Mouse (Mus musculus) forebrain, embryonic 13.5 days (tissue): ENCODE results near the gene Mylk4. TPM values are rescaled to one million over a fixed set of nuclear protein-coding genes. Genes with fewer than 3 reads are reported as not detected.
A peak's percentile ranks its signal among the peaks of the same experiment; 100 is the strongest.

Source experiments
- ATAC-seq: fragments of 200-750 bp; cut with Nextera tagmentation; 2 replicates; pipeline ENCODE4 v1.8.0; 2017
- H3K27ac ChIP-seq: fragments of 300-500 bp; sonication (generic); 2 replicates; pipeline ENCODE4 v1.5.1; 2015; ENCODE audit warnings: inconsistent platforms, mild to moderate bottlenecking, moderate library complexity
- H3K27me3 ChIP-seq: fragments of 300-500 bp; sonication (generic); 2 replicates; pipeline ENCODE4 v1.6.1; 2015; ENCODE audit warnings: mild to moderate bottlenecking, inconsistent platforms
- H3K36me3 ChIP-seq: fragments of 300-500 bp; sonication (generic); 2 replicates; pipeline ENCODE4 v1.6.1; 2015; ENCODE audit warnings: mild to moderate bottlenecking, inconsistent platforms; ENCODE audit not compliant: poor library complexity, severe bottlenecking
- H3K4me1 ChIP-seq: fragments of 300-500 bp; sonication (generic); 2 replicates; pipeline ENCODE4 v1.6.1; 2015; ENCODE audit warnings: inconsistent platforms
- H3K4me2 ChIP-seq: fragments of 300-500 bp; sonication (generic); 2 replicates; pipeline ENCODE4 v1.6.1; 2015; ENCODE audit warnings: inconsistent platforms, mild to moderate bottlenecking, moderate library complexity
- H3K4me3 ChIP-seq: fragments of 300-500 bp; sonication (generic); 2 replicates; pipeline ENCODE4 v1.5.1; 2015; ENCODE audit warnings: mild to moderate bottlenecking, inconsistent platforms
- H3K9ac ChIP-seq: fragments of 300-500 bp; sonication (generic); 2 replicates; pipeline ENCODE4 v1.6.1; 2015; ENCODE audit warnings: mild to moderate bottlenecking, inconsistent platforms
- H3K9me3 ChIP-seq: fragments of 300-500 bp; sonication (generic); replicated peaks from 2 replicates; pipeline ENCODE4 v1.6.1; 2016; ENCODE audit warnings: inconsistent platforms
- WGBS: fragments of 180-500 bp; shearing (Covaris S2); methylation state at CpG from one replicate; pipeline ENCODE4 v1.1.7; 2015; 5-methylcytosine and 5-hydroxymethylcytosine counted together
- polyA plus RNA-seq: library from polyadenylated mRNA; unstranded; fragments of >200 nt; fragmentation: Nextera tagmentation; extraction: Ambion mirVana; gene quantifications from 2 replicates; pipeline ENCODE4 v1.2.1, GENCODE M21; 2015

Mylk4 gene
- polyA plus RNA-seq, 1 experiment from 2014 or later = not detected

DNA sequence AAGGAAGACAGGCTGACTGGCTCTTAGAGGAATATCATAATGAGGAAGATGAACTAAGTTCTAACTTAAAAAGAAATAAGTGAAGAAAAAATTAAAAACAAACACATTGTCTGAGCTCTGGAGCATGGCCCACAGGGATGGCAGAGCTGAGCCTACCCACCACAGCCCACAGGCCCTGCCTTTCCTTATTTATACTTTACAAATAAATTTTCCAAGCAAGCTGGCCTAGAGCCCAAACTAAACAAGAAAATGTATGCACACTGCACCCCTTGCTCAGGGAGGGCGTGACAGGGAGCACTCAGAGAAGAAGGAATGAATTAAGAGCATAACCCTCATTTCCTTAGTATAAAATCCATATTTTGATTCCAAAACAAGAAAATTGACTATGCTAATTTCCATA lies 82.2 kb downstream of the Mylk4 start:
- H3K9ac ChIP-seq = no peak overlapping the region
- no peaks in the 10 kb centered on the region for H3K36me3 ChIP-seq
- H3K27ac ChIP-seq = no peak overlapping the region
- no peak for ATAC-seq
- H3K4me1 ChIP-seq = no peaks in the 10 kb centered on the region
- H3K27me3 ChIP-seq = no peaks in the 10 kb centered on the region
- WGBS = 79% methylated on average over 1 of the region's 1 CpGs
- H3K4me3 ChIP-seq = no peak overlapping the region
- H3K4me2 ChIP-seq = no peak overlapping the region
- H3K9me3 ChIP-seq = no peaks in the 10 kb centered on the region

DNA sequence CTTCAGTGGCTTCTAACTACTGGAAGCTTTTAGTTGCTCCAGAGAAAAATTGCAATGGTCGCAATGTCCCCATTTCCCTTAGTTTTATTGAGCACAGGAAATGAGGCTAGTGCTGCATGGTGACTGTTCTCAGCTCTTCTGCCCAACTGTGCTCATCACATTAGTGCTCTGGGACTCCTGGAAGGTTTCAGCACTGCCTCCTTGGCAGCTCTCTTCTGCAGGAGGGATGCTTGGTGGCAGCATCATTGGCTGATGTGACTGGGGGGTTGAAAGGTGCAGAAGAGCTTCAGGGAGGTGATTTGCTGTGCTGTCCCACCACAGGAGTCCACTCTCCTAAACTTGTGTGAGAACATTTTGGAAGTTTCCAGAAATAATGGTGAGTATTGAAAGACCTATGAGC lies 84.4 kb downstream of the Mylk4 start:
- Histone ChIP-seq H3K4me1 (no peaks in the 10 kb centered on the region), H3K9ac (no peak overlapping the region), H3K27me3 (no peaks in the 10 kb centered on the region), H3K27ac (no peak overlapping the region), H3K4me3 (no peak overlapping the region), H3K36me3 (no peaks in the 10 kb centered on the region), H3K9me3 (no peaks in the 10 kb centered on the region), H3K4me2 (no peak overlapping the region)
- no peak for ATAC-seq
- WGBS = 97% methylated on average over 1 of the region's 1 CpGs

DNA sequence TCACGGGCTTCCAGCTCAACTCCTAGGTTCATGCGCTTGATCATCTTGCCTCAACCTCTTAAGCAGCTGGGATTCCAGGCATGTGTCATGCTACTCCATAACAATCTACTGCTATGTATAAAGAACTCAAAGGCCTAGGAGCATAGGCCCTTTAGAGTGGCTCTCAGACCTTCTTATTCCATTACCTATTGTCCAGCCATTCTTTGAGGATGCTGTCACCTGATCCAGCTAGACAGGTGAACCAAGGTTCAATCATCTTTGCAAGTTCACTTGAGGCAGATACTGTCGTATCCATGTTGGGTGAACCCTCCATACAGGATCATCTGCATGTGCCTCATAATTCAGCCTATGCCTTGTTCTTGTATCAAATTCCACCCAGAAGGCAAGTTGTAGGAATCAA lies 84.8 kb downstream of the Mylk4 start:
- H3K4me2 ChIP-seq = no peak overlapping the region
- WGBS = 94% methylated on average over 3 of the region's 3 CpGs
- no peak overlapping the region for H3K27ac ChIP-seq
- H3K9ac ChIP-seq = no peak overlapping the region
- no peak for ATAC-seq
- H3K4me1 ChIP-seq = no peaks in the 10 kb centered on the region
- no peaks in the 10 kb centered on the region for H3K27me3 ChIP-seq
- no peaks in the 10 kb centered on the region for H3K9me3 ChIP-seq
- H3K36me3 ChIP-seq = no peaks in the 10 kb centered on the region
- no peak overlapping the region for H3K4me3 ChIP-seq

DNA sequence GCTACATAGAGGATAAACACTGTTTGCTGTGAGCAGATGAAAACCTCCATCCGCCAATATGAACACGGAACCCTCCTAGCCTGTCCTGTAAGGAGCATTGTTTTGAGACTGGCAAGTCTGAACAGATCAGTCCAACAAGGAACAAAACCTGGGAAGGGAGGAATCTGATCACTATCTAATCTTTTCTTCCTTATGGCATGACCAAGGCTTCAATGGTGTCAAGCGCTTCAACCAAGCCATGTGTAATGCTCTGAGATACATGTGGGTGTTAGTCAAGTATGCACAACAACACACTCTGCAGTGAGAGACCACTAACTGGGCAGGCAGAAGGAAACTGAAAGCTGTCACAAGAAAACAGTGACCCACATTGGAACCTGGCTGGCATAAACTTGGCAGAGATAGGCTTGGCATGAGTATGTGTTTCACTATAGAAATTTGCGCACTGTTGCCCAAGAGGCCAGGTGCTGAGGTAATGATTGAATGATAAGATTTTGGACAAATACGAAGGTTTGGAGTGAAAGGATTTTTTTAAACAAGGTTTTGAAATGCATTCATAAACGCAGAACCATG lies 89.8 kb downstream of the Mylk4 start:
- Histone ChIP-seq H3K9ac (no peak overlapping the region), H3K4me1 (no peaks in the 10 kb centered on the region), H3K4me2 (no peak overlapping the region), H3K4me3 (no peak overlapping the region), H3K9me3 (no peaks in the 10 kb centered on the region), H3K27ac (no peak overlapping the region), H3K27me3 (no peaks in the 10 kb centered on the region), H3K36me3 (no peaks in the 10 kb centered on the region)
- WGBS = 88% methylated on average over 6 of the region's 6 CpGs
- ATAC-seq = no peak

DNA sequence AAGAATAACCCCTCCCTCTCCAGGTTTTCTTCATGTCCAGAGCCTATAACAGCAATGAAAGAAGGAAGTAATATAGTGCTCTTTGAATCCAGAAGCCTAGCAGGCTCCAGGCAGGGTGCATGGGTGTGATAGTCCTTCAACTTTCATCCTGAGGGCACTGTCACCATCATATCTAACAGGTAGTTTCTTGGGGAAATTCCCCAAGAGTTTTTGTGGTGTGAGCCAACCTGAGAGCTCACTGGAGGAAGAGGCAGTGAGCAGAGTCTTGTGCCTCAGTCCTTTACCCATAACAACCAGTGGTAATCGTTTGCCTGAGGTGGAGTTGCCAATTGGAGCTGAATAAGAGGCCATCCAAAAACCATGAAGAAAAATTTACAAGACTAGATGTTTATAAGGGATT lies 91.2 kb downstream of the Mylk4 start:
- Histone ChIP-seq H3K36me3 (no peaks in the 10 kb centered on the region), H3K27ac (no peak overlapping the region), H3K4me3 (no peak overlapping the region), H3K4me1 (no peaks in the 10 kb centered on the region), H3K27me3 (no peaks in the 10 kb centered on the region), H3K9me3 (no peaks in the 10 kb centered on the region), H3K4me2 (no peak overlapping the region), H3K9ac (no peak overlapping the region)
- no peak for ATAC-seq
- WGBS = 72% methylated on average over 1 of the region's 1 CpGs

DNA sequence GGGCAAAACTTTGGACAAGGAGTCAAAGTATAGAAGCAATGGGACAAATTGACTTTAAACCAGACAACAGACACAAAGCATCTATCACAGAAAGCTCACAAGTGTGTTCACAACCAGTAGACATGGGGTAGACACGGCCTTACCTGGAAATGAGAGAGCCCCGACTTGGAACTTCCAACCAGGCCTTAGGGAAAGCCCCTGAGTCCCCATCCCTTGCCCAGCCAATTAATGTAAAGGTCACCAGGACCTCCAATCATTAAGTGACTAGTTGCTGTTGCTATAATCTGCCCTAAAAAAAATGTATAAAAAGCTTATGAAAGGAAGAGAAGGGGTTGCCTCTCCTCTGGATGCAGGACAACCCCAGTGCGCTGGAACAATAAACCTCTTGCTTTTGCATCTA lies 93.5 kb downstream of the Mylk4 start:
- H3K27ac ChIP-seq = no peak overlapping the region
- WGBS = 89% methylated on average over 3 of the region's 3 CpGs
- ATAC-seq = no peak
- H3K36me3 ChIP-seq = no peaks in the 10 kb centered on the region
- H3K4me2 ChIP-seq = no peak overlapping the region
- no peak overlapping the region for H3K9ac ChIP-seq
- H3K4me1 ChIP-seq = no peaks in the 10 kb centered on the region
- H3K4me3 ChIP-seq = no peak overlapping the region
- no peaks in the 10 kb centered on the region for H3K27me3 ChIP-seq
- no peaks in the 10 kb centered on the region for H3K9me3 ChIP-seq

DNA sequence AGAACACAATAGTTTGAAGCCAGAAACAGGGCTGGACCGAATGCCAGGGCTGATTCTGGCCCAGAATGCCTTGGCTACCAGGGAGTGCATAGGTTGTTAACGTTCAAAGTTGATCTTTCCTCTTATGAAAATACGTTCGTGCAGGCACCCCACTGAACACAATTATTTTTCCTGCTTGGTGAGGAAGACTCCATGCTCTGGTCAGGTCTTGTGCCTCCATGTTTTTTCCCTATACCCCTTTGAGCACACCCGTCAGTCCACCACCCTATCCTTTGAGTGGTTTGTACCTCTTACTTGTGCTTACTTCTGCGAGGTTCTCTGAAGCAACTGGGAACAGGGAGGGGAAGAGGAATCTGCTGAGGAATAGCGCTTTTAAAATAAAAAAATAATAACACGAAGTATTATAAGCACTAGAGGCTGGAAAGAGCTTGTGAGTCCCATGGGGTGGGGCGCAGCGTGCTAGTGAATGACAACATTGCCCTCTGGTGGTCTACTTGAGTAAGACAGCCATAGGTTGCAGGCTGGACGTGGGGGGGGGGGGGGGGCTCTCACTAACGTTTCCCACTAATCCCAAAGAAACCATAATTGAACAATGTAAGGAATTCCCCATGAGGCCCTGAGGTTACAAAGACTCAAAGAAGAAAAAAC lies 102.8 kb downstream of the Mylk4 start:
- no peak overlapping the region for H3K27ac ChIP-seq
- H3K4me1 ChIP-seq = no peaks in the 10 kb centered on the region
- no peaks in the 10 kb centered on the region for H3K9me3 ChIP-seq
- H3K9ac ChIP-seq = no peak overlapping the region
- no peaks in the 10 kb centered on the region for H3K36me3 ChIP-seq
- peak; percentile 81 for ATAC-seq
- no peaks in the 10 kb centered on the region for H3K27me3 ChIP-seq
- no peak overlapping the region for H3K4me3 ChIP-seq
- 48% methylated on average over 12 of the region's 12 CpGs for WGBS
- no peak overlapping the region for H3K4me2 ChIP-seq

DNA sequence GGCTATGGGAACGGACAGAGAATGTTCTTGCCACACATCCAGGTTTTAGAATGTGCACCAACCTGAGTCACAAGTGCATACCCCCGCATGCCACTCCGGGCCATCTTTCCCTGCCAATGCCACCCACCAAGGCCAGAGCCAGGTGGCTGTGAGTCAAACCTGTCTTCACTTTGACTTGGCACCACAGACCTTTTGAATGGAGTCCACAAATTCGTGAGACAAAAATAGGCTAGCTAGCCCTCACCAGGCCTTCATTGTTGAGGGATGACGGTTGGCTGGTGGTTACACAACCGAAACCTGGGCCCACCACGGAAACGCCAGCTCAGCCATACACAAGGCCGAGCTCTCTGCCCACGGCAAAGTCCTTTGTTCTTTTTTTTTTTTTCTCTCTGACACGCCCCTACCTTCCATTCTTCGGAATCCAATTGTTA lies 103.6 kb downstream of the Mylk4 start:
- H3K4me2 ChIP-seq = no peak overlapping the region
- no peak for ATAC-seq
- H3K4me1 ChIP-seq = no peaks in the 10 kb centered on the region
- no peaks in the 10 kb centered on the region for H3K9me3 ChIP-seq
- H3K4me3 ChIP-seq = no peak overlapping the region
- H3K27ac ChIP-seq = no peak overlapping the region
- 87% methylated on average over 12 of the region's 12 CpGs for WGBS
- no peak overlapping the region for H3K9ac ChIP-seq
- no peaks in the 10 kb centered on the region for H3K27me3 ChIP-seq
- H3K36me3 ChIP-seq = no peaks in the 10 kb centered on the region

DNA sequence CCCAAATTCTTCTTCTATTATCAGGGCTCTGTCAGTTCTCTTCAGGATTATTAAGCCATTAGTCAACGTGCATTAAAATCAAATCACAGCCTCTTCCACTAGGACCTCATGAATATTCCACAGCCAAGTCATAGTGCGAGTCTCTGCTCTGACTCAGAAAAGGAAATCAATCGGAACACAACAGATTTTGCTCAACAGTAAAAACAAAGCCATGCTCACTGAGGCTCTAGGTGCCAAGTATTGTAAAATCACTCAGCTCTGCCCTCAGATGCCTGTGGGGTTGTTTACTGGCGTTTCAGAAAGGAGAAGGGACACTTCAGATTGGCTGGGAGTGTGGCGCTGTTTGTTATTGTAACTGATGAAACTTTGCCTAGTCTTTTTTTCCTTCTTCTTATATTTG lies 104.8 kb downstream of the Mylk4 start:
- Histone ChIP-seq H3K4me3 (no peak overlapping the region), H3K27ac (no peak overlapping the region), H3K4me2 (no peak overlapping the region), H3K9me3 (no peaks in the 10 kb centered on the region), H3K9ac (no peak overlapping the region), H3K36me3 (no peaks in the 10 kb centered on the region), H3K27me3 (no peaks in the 10 kb centered on the region), H3K4me1 (no peaks in the 10 kb centered on the region)
- 63% methylated on average over 5 of the region's 5 CpGs for WGBS
- no peak for ATAC-seq

DNA sequence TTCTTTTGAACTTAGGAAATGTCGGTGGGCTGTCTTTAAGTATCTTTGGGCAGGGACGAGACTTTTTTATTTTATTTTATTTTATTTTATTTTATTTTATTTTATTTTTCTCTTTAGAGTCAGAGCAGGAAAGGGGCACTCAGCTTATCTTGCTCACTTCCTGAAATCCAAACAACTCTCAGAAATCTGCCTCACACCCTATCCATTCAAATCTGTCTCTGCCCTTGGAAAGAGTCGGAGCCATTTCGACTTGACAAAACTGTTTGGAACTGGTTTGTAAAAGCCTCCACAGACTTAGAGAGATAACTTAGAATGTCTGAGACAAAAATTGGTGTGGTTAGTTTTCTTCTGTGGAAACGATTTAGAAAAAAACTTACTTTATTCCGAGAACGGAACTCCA lies 113.0 kb downstream of the Mylk4 start:
- no peak overlapping the region for H3K4me3 ChIP-seq
- no peaks in the 10 kb centered on the region for H3K36me3 ChIP-seq
- no peak overlapping the region for H3K9ac ChIP-seq
- H3K27me3 ChIP-seq = no peaks in the 10 kb centered on the region
- no peaks in the 10 kb centered on the region for H3K4me1 ChIP-seq
- no peak overlapping the region for H3K27ac ChIP-seq
- no peak overlapping the region for H3K4me2 ChIP-seq
- WGBS = 90% methylated on average over 7 of the region's 7 CpGs
- no peaks in the 10 kb centered on the region for H3K9me3 ChIP-seq
- ATAC-seq = no peak

DNA sequence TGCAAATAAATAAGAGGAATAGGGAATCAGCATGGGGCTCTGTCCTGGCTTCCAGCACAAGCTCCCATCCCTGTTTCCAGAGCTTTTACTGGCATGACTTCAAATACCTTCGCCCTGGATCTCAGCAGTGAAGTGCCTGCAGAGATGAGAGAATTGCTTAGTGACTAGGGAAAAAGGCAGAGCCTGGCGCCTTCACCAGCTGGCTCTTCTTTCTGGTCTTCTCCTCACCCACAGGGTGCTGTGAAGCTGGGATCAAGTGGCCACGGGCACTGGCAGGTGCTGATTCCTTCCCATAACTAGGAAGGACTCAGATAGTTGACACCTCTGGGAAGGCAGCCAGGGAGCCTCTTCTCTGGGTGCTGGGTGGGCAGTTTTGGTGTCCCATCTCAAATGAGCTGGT lies 115.5 kb downstream of the Mylk4 start:
- 84% methylated on average over 3 of the region's 3 CpGs for WGBS
- no peak overlapping the region for H3K9ac ChIP-seq
- H3K27me3 ChIP-seq = no peaks in the 10 kb centered on the region
- H3K4me2 ChIP-seq = no peak overlapping the region
- H3K27ac ChIP-seq = no peak overlapping the region
- H3K36me3 ChIP-seq = no peaks in the 10 kb centered on the region
- no peak overlapping the region for H3K4me3 ChIP-seq
- H3K9me3 ChIP-seq = no peaks in the 10 kb centered on the region
- no peak for ATAC-seq
- no peaks in the 10 kb centered on the region for H3K4me1 ChIP-seq

DNA sequence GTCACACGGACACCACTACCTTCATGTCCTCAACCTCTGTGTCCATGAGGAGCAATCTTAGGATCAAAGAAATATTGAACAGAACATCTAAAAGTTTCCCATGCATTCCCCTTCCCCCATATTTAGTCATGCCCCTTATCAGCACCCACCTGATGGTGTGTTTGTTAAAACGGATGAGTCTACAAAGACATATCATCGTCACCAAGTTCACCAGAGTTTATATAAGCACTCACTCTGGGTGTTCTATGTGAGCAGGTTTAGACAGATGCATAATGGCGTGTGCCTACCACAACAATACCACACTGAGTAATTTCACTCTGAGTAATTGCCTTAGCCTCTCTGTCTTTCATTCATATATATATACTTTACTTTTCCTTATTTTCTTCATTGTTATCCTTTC lies 116.4 kb downstream of the Mylk4 start:
- no peaks in the 10 kb centered on the region for H3K9me3 ChIP-seq
- H3K27me3 ChIP-seq = no peaks in the 10 kb centered on the region
- ATAC-seq = no peak
- H3K36me3 ChIP-seq = no peaks in the 10 kb centered on the region
- no peak overlapping the region for H3K4me3 ChIP-seq
- no peak overlapping the region for H3K4me2 ChIP-seq
- WGBS = 91% methylated on average over 4 of the region's 4 CpGs
- no peak overlapping the region for H3K9ac ChIP-seq
- H3K4me1 ChIP-seq = no peaks in the 10 kb centered on the region
- no peak overlapping the region for H3K27ac ChIP-seq

DNA sequence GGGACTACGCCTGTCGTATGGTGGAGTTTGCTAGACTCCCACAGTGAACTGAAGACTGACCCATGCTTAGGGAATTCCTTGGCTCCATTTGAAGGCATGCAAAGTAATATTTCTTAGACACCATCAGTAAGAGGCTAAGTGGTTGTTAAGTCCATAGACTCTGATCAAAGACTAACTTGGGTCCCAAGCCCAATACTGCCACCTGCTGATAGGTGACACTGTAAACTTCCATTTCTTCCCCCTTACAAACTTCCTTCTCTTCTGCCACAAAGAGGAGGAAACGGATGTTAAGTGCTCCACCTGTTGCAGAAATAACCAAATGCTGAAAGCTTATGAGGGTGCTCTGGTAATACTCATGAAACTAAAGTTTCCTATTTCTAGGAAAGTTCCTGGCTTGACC lies 121.7 kb downstream of the Mylk4 start:
- H3K4me3 ChIP-seq = no peak overlapping the region
- H3K4me1 ChIP-seq = no peaks in the 10 kb centered on the region
- H3K27ac ChIP-seq = no peak overlapping the region
- ATAC-seq = no peak
- no peak overlapping the region for H3K9ac ChIP-seq
- WGBS = 83% methylated on average over 3 of the region's 3 CpGs
- no peak overlapping the region for H3K4me2 ChIP-seq
- no peaks in the 10 kb centered on the region for H3K9me3 ChIP-seq
- no peaks in the 10 kb centered on the region for H3K27me3 ChIP-seq
- H3K36me3 ChIP-seq = no peaks in the 10 kb centered on the region
